Mouse (Mus musculus): Measurements from ENCODE around the gene Cyb5rl.

- TF ChIP-seq CTCF (conservative IDR thresholded peaks at IDR 0.05; ENCODE audit: low read length) = no peak
- TF ChIP-seq NANOG (IDR thresholded peaks at IDR 0.05; ENCODE audit: borderline replicate concordance, low read length) = no peak
Observed at GRCm38 (mm10) chr4:107017257-107017656, 49.5 kb upstream of the Cyb5rl start.
